Mouse (Mus musculus): Measurements from ENCODE around the gene Gas7.

The Gas7 gene

DNA sequence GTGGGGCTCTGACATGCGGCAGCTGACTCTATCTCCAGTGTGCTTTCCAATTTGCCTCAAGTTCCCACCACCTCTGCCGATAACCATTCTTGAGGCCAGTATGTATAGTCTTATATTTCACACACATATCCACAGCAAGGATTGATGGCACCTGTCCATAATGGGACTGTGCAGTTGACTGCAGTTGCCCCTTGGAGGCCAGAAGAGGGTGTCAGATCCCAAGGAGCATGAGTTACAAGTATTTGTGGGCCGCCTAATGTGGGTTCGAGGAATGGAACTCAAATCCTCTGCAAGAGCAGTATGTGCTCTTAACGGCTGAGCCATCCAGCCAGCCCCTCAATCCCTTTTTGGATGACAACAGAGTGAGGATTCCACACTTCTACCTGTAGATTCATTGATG is 119.1 kb downstream of the Gas7 start:
- no peak for DNase-seq (ENCODE audit: low spot score)

- no peak for DNase-seq (ENCODE audit: low spot score)
Measured at GRCm38 (mm10) chr11:67577472-67577871, 122.2 kb downstream of the Gas7 start.

DNA sequence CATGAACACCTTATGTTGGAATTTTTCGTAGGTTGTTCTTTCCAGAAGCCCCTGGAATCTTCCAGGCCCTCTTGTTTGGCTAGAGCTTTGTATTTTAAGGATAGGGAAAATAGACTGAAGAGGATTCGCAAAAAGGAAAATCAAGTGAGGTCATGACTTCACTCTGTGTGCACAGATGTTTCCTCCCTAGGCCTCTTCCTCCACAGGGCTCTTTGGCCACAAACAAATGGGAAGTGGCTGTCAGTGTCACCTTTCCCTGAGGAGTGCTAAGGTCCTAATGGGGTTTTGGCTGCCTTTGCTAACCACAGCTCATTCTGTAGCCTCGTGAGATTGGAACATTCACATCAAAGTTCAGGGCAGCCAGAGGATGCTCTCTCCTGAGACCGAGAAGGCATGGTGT is 122.8 kb downstream of the Gas7 start:
- DNase-seq (ENCODE audit: low spot score): no peak

DNA sequence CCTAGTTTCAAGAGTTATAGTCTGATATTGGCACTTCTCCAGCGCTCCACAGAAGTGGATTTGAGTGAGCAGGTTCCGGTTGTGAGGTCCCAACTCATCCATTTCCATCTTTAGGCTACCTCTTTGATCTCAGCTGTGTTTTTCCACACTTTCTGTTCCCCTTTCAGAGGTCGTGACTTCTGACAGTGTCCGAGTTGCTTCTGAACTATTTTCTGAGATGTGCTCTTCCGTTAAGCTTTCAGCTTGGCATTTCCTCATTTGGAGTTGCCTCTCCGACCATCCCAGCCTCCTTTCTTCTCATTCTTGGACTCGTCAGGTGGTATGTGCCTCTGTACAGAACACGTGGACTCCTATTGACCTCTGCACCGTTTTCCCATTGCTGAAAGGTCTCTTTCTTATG is 123.9 kb downstream of the Gas7 start:
- no peak for DNase-seq (ENCODE audit: low spot score)

GRCm38 (mm10) chr11:67581549-67581948 is 126.3 kb downstream of the Gas7 start:
- DNase-seq (ENCODE audit: low spot score): no peak

DNA sequence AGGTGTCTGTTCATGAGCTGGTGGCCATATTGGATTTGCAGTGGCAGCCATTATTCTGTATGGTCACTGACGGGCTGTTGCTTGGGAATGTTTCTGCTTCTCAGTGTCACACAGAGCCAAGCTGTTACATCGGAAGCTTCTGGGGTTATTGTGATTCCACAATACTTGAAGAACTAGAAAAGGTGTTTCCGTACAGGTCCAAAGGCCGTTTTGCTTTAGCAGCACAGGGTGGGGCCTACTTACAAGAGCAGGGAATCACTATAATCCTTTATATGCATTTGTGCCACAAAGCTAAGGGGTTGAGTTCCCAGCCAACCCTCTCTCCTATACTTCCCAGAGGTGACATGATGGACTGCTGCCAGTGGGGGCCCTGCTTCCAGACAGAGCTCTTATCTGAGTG is 127.3 kb downstream of the Gas7 start:
- no peak for DNase-seq (ENCODE audit: low spot score)

DNA sequence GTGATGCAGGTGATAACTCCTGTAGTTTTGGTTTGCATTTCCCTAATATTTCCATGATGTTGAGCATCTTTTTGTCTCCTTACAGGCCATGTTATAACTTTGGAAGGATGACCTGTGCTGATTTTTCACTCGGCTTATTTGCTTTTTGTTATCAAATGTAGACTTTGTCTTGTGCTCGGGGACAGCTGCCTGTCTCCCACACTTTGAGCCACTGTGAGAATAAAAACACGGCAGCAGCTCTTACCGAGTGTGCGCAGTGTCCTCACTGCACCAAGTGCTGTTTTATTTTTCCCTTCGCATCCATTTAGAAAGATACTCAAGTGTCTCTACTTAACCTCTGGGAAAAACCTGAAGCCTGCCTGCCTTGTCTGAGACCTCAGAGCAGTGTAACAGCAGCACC is 129.8 kb downstream of the Gas7 start:
- DNase-seq (ENCODE audit: low spot score): no peak

DNA sequence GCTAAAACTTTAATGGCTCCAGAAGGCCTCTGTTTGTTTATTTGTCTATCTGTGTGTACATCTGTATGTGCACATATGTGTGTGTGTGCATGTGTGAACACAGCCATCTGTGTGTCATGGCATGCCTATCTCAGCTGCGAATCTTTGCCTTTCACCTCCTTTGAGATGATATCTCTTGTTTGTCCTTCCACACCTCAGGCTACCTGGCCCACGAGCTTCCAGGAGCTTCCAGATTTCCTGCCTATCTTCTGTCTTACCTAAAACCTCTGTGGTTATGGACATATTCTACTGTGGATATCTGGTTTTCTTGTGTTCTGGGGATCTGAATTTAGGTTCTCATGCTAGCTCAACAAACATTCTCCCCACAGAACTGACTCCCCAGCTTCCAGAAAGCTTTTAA is 130.4 kb downstream of the Gas7 start:
- no peak for DNase-seq (ENCODE audit: low spot score)

DNA sequence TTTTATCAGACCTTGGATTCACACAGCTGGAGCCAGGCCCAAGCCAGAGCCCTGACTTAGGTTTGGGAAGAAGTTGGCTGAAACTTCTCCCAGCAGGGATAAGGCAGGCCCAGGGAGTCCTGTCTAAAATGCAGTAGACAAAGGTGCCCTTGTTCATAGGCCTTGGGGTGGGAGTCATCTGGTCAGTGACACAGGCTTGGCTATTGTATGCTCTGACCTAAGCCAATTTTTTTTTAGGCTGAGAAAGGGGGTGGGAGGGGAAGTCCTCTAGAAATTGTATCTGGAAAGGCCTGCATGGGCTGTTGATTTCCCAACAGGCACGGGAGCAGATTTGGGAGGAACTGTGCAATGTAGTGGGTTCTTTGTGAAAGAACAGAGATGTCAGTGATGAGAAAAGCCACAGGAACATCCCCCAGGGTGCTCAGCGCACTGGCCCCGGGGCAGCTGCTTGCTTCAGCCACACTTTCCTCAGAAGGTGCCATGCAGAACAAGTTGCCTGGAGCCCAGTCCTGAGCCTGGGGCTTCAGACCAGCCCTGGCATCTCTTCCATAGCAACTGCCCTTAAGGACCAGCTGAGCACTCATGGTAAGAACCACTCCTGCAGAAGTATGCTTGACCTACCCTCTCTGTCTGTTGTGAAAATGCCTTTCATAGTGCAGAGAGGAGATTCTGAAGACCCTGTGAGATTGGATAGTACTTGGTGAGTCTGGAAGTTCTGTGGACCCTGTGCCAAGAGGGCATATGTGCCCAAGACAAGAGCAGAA is 131.2 kb downstream of the Gas7 start:
- DNase-seq (ENCODE audit: low spot score): no peak

DNA sequence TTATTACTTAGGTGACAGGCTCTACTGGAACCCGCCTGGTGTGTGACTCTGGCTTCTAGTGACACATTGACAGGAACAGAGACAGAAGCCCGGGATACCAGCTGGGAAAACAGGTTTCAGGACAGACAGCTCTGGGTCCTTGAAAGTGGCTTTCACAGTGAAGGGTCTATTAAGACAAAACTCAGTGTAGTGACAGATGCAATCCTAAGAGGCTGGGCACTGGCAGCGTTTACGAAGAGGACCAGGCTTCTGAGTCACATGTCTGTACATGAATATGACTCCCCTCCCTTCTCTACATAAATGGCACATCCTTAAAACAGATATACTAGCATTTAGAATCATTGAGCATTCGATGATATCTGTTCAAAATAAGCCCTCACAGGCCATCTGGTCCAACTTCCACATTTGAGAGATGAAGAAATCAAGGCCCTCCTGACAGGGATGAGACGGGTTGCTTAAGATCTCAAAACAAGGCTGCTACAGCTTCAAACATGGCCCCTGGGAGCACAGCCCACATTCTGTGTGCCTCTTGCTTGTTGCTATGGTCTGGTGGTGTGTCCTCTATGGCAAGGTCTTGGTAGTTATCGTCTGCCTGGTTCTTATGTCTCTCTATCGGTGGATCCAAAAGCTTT is 133.1 kb downstream of the Gas7 start:
- no peak for DNase-seq (ENCODE audit: low spot score)

DNA sequence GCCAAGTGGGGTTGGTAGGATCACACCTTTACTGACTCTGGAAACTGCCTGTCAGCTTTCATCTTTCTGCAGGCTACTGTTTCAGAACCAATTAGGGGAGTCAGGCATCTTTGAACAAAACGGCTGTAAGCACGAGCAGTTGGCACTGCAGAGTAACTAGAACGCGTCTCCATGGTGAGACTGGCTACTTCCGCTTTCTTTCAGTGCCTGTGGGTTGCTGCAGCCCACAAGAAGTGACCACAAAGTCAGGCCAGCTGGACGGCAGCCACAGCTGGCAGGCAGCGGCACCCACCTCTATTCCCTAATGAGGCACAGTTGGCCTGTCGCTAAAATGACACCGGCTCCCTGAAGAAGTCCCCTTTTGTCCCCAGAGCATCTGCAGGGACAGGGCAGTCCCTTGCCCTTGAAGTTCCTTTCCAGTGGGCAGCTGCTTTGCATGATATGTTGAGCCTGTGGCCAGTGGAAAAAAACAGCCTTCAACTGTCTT is 133.6 kb downstream of the Gas7 start:
- no peak for DNase-seq (ENCODE audit: low spot score)

- DNase-seq (ENCODE audit: low spot score): no peak
Measured at GRCm38 (mm10) chr11:67596233-67596632, 141.0 kb downstream of the Gas7 start.

GRCm38 (mm10) chr11:67596856-67597255 is 141.6 kb downstream of the Gas7 start:
- DNase-seq (ENCODE audit: low spot score): no peak

- DNase-seq (ENCODE audit: low spot score): no peak
Measured at GRCm38 (mm10) chr11:67597388-67597787, 142.2 kb downstream of the Gas7 start.

GRCm38 (mm10) chr11:67599141-67599540 is 143.9 kb downstream of the Gas7 start:
- DNase-seq (ENCODE audit: low spot score): no peak

DNA sequence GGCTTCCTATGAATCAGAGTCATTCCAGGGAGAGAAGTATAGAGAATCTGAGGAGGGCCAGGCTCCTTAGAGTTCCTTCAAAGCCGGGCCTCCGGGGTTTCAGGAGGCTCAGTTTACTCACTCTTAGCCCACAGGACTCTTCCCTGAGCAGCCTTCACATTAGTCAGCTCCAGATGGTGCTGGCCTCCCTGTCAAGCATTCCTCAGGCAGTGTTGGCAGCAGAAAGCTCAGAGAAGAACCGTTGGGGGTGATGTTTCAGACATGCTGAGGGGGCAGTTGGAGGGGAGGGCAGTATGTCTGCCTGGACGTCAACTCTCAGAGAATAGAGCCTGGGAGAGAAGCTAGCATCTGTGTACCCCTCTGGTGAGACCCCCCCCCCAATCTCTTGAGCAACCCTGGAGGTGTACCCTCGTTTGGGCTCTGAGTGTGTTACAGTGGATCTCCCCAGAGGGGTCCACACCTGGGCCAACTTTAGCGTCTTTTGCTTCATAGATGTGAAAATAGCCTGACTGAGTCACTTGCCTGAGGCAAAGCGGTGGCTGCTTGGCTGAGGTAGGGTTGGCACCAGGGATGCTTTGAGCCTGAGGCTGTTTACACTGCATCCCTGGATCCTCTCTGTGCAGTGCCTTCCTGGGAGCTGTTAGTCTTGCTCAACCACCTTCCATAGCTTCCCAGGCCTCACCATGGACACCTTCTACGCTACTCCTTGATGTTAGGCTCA is 145.6 kb downstream of the Gas7 start:
- no peak for DNase-seq (ENCODE audit: low spot score)

GRCm38 (mm10) chr11:67602711-67603369 is 147.6 kb downstream of the Gas7 start:
- DNase-seq (ENCODE audit: low spot score): no peak

DNA sequence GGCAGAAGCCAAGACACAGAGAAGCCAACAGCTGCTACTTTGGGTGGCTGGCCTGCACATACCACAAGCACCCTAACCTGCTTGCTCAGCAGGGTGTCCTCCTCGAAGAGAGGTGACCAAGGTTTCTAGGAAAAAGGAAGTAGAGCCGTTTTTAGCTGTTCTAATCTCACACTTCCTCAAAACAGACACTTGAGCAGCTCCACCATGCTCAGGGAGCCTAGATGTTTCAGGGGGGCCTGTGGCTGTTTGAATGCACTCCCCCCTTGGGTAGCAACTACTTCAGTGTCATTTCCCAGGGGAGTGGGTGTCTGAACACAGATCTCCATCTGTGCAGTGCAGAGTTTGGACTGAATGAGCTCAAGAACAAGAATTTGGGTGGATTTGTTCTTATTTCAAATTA is 149.2 kb downstream of the Gas7 start:
- DNase-seq (ENCODE audit: low spot score): no peak

- no peak for DNase-seq (ENCODE audit: low spot score)
Measured at GRCm38 (mm10) chr11:67608114-67608683, 153.0 kb downstream of the Gas7 start.

- no peak for DNase-seq (ENCODE audit: low spot score)
Measured at GRCm38 (mm10) chr11:67612158-67612839, 157.1 kb downstream of the Gas7 start.

GRCm38 (mm10) chr11:67616557-67617239 is 161.5 kb downstream of the Gas7 start:
- DNase-seq (ENCODE audit: low spot score): no peak

All from c-Kit-positive CD71-positive TER-119-positive erythroid progenitor cells, embryonic 14.5 days (primary cell).